Mouse (Mus musculus): ENCODE data around the gene 6030452D12Rik.

DNA sequence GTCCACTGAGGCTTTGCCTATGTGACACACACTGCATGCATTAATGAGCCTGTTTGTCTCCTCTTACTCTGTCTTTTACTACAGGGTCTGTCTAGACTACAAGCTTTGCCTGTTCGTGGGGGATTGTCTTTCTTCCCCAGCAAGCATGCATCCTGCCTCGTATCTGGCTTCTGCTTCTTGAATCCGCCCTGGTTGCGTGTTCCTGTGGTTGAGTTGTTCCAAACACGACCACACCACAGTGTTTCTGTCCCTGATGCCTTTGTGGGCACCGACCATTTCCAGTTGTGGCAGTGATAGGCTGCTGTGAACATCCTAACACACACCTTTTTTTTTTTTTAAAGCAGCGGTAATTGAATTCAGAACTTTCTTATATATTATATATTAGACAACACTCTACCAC, 33.4 kb downstream of the 6030452D12Rik start:
- TF ChIP-seq CTCF (IDR thresholded peaks at IDR 0.05; ENCODE audit: borderline replicate concordance, insufficient read depth, low read length) = no peak
- no peak for TF ChIP-seq POLR2A (IDR thresholded peaks at IDR 0.05; ENCODE audit: low read depth, low read length)

Data from embryonic fibroblast, embryonic 13.5 days (primary cell).